Mouse (Mus musculus): ENCODE results near the gene Gins1. TPM values are rescaled to one million over a fixed set of nuclear protein-coding genes. Genes with fewer than 3 reads are reported as not detected.

The Gins1 gene
- polyA plus RNA-seq, 1 experiment from 2014 or later = 42.5 TPM

- WGBS = 87% methylated on average over 3 of the region's 3 CpGs
- Histone ChIP-seq H3K27me3 (replicated peaks; ENCODE audit: control insufficient read depth, insufficient read depth, low read length) (no peaks in the 10 kb centered on the region), H3K4me1 (replicated peaks; ENCODE audit: control insufficient read depth, insufficient read depth, low read length) (no peaks in the 10 kb centered on the region), H3K36me3 (ENCODE audit: control insufficient read depth, insufficient read depth, low read length) (peaks cover 39% of the 10 kb centered on the region; the same call in 1 of the 2 replicates), H3K4me2 (ENCODE audit: low read length) (no peak overlapping the region), H3K27ac (ENCODE audit: low read depth) (no peak overlapping the region), H3K9me3 (ENCODE audit: control insufficient read depth, low read length) (no peaks in the 10 kb centered on the region), H3K4me3 (ENCODE audit: low read depth, low read length) (no peak overlapping the region), H3K9ac (ENCODE audit: low read length) (no peak overlapping the region)
- DNase-seq (ENCODE audit: low spot score) (no peak), ATAC-seq (replicated peaks; ENCODE audit: low FRiP score, low TSS enrichment, low read depth) (no peak)
Measured at GRCm38 (mm10) chr2:150920543-150920942, 15.3 kb downstream of the Gins1 start.

- Histone ChIP-seq H3K9me3 (ENCODE audit: control insufficient read depth, low read length) (no peaks in the 10 kb centered on the region), H3K4me3 (ENCODE audit: low read depth, low read length) (no peak overlapping the region), H3K4me1 (replicated peaks; ENCODE audit: control insufficient read depth, insufficient read depth, low read length) (no peaks in the 10 kb centered on the region), H3K4me2 (ENCODE audit: low read length) (no peak overlapping the region), H3K27ac (ENCODE audit: low read depth) (no peak overlapping the region), H3K9ac (ENCODE audit: low read length) (no peak overlapping the region), H3K36me3 (ENCODE audit: control insufficient read depth, insufficient read depth, low read length) (peaks cover 40% of the 10 kb centered on the region), H3K27me3 (replicated peaks; ENCODE audit: control insufficient read depth, insufficient read depth, low read length) (no peaks in the 10 kb centered on the region)
- no peak for DNase-seq (ENCODE audit: low spot score)
- 90% methylated on average over 6 of the region's 6 CpGs for WGBS
- ATAC-seq (replicated peaks; ENCODE audit: low FRiP score, low TSS enrichment, low read depth) = no peak
Measured at GRCm38 (mm10) chr2:150921697-150922096, 16.5 kb downstream of the Gins1 start.

GRCm38 (mm10) chr2:150922165-150922564 is 17.0 kb downstream of the Gins1 start:
- H3K27ac ChIP-seq (ENCODE audit: low read depth) = no peak overlapping the region
- H3K4me1 ChIP-seq (replicated peaks; ENCODE audit: control insufficient read depth, insufficient read depth, low read length) = no peaks in the 10 kb centered on the region
- H3K4me2 ChIP-seq (ENCODE audit: low read length) = no peak overlapping the region
- H3K36me3 ChIP-seq (ENCODE audit: control insufficient read depth, insufficient read depth, low read length) = peaks cover 40% of the 10 kb centered on the region
- DNase-seq (ENCODE audit: low spot score) (no peak), ATAC-seq (replicated peaks; ENCODE audit: low FRiP score, low TSS enrichment, low read depth) (no peak)
- no peak overlapping the region for H3K4me3 ChIP-seq (ENCODE audit: low read depth, low read length)
- no peak overlapping the region for H3K9ac ChIP-seq (ENCODE audit: low read length)
- WGBS = 78% methylated on average over 4 of the region's 4 CpGs
- no peaks in the 10 kb centered on the region for H3K9me3 ChIP-seq (ENCODE audit: control insufficient read depth, low read length)
- H3K27me3 ChIP-seq (replicated peaks; ENCODE audit: control insufficient read depth, insufficient read depth, low read length) = no peaks in the 10 kb centered on the region

GRCm38 (mm10) chr2:150923026-150923425 is 17.8 kb downstream of the Gins1 start:
- no peaks in the 10 kb centered on the region for H3K27me3 ChIP-seq (replicated peaks; ENCODE audit: control insufficient read depth, insufficient read depth, low read length)
- no peak overlapping the region for H3K4me2 ChIP-seq (ENCODE audit: low read length)
- no peak overlapping the region for H3K27ac ChIP-seq (ENCODE audit: low read depth)
- 90% methylated on average over 3 of the region's 3 CpGs for WGBS
- ATAC-seq (replicated peaks; ENCODE audit: low FRiP score, low TSS enrichment, low read depth) = no peak
- H3K4me1 ChIP-seq (replicated peaks; ENCODE audit: control insufficient read depth, insufficient read depth, low read length) = no peaks in the 10 kb centered on the region
- no peaks in the 10 kb centered on the region for H3K9me3 ChIP-seq (ENCODE audit: control insufficient read depth, low read length)
- DNase-seq (ENCODE audit: low spot score) = no peak
- no peak overlapping the region for H3K9ac ChIP-seq (ENCODE audit: low read length)
- H3K36me3 ChIP-seq (ENCODE audit: control insufficient read depth, insufficient read depth, low read length) = peaks cover 46% of the 10 kb centered on the region
- no peak overlapping the region for H3K4me3 ChIP-seq (ENCODE audit: low read depth, low read length)

- DNase-seq (ENCODE audit: low spot score) (no peak), ATAC-seq (replicated peaks; ENCODE audit: low FRiP score, low TSS enrichment, low read depth) (no peak)
- Histone ChIP-seq H3K27ac (ENCODE audit: low read depth) (no peak overlapping the region), H3K9me3 (ENCODE audit: control insufficient read depth, low read length) (no peaks in the 10 kb centered on the region), H3K9ac (ENCODE audit: low read length) (no peak overlapping the region), H3K4me2 (ENCODE audit: low read length) (no peak overlapping the region), H3K36me3 (ENCODE audit: control insufficient read depth, insufficient read depth, low read length) (peaks cover 42% of the 10 kb centered on the region), H3K27me3 (replicated peaks; ENCODE audit: control insufficient read depth, insufficient read depth, low read length) (no peaks in the 10 kb centered on the region), H3K4me1 (replicated peaks; ENCODE audit: control insufficient read depth, insufficient read depth, low read length) (no peaks in the 10 kb centered on the region), H3K4me3 (ENCODE audit: low read depth, low read length) (no peak overlapping the region)
- WGBS = 80% methylated on average over 7 of the region's 7 CpGs
Measured at GRCm38 (mm10) chr2:150923505-150923904, 18.3 kb downstream of the Gins1 start.

- ATAC-seq (replicated peaks; ENCODE audit: low FRiP score, low TSS enrichment, low read depth) = no peak
- Histone ChIP-seq H3K27me3 (replicated peaks; ENCODE audit: control insufficient read depth, insufficient read depth, low read length) (no peaks in the 10 kb centered on the region), H3K4me3 (ENCODE audit: low read depth, low read length) (no peak overlapping the region), H3K36me3 (ENCODE audit: control insufficient read depth, insufficient read depth, low read length) (peaks cover 56% of the 10 kb centered on the region), H3K4me1 (replicated peaks; ENCODE audit: control insufficient read depth, insufficient read depth, low read length) (no peaks in the 10 kb centered on the region), H3K9ac (ENCODE audit: low read length) (no peak overlapping the region), H3K4me2 (ENCODE audit: low read length) (no peak overlapping the region), H3K9me3 (ENCODE audit: control insufficient read depth, low read length) (no peaks in the 10 kb centered on the region), H3K27ac (ENCODE audit: low read depth) (no peak overlapping the region)
- no peak for DNase-seq (ENCODE audit: low spot score)
- WGBS = 85% methylated on average over 11 of the region's 11 CpGs
Measured at GRCm38 (mm10) chr2:150927038-150927720, 22.0 kb downstream of the Gins1 start.

- Histone ChIP-seq H3K27me3 (replicated peaks; ENCODE audit: control insufficient read depth, insufficient read depth, low read length) (no peaks in the 10 kb centered on the region), H3K4me2 (ENCODE audit: low read length) (no peak overlapping the region), H3K4me1 (replicated peaks; ENCODE audit: control insufficient read depth, insufficient read depth, low read length) (no peaks in the 10 kb centered on the region), H3K36me3 (ENCODE audit: control insufficient read depth, insufficient read depth, low read length) (peaks cover 61% of the 10 kb centered on the region), H3K27ac (ENCODE audit: low read depth) (no peak overlapping the region), H3K9ac (ENCODE audit: low read length) (no peak overlapping the region), H3K4me3 (ENCODE audit: low read depth, low read length) (no peak overlapping the region), H3K9me3 (ENCODE audit: control insufficient read depth, low read length) (no peaks in the 10 kb centered on the region)
- ATAC-seq (replicated peaks; ENCODE audit: low FRiP score, low TSS enrichment, low read depth) (no peak), DNase-seq (ENCODE audit: low spot score) (no peak)
- WGBS = 82% methylated on average over 6 of the region's 6 CpGs
Measured at GRCm38 (mm10) chr2:150929156-150929555, 24.0 kb downstream of the Gins1 start.

- no peak overlapping the region for H3K4me2 ChIP-seq (ENCODE audit: low read length)
- H3K27me3 ChIP-seq (replicated peaks; ENCODE audit: control insufficient read depth, insufficient read depth, low read length) = no peaks in the 10 kb centered on the region
- no peak overlapping the region for H3K27ac ChIP-seq (ENCODE audit: low read depth)
- 68% methylated on average over 3 of the region's 3 CpGs for WGBS
- no peak overlapping the region for H3K4me3 ChIP-seq (ENCODE audit: low read depth, low read length)
- H3K9ac ChIP-seq (ENCODE audit: low read length) = no peak overlapping the region
- no peaks in the 10 kb centered on the region for H3K4me1 ChIP-seq (replicated peaks; ENCODE audit: control insufficient read depth, insufficient read depth, low read length)
- no peak for DNase-seq (ENCODE audit: low spot score)
- peaks cover 69% of the 10 kb centered on the region for H3K36me3 ChIP-seq (ENCODE audit: control insufficient read depth, insufficient read depth, low read length)
- no peaks in the 10 kb centered on the region for H3K9me3 ChIP-seq (ENCODE audit: control insufficient read depth, low read length)
- ATAC-seq (replicated peaks; ENCODE audit: low FRiP score, low TSS enrichment, low read depth) = no peak
Measured at GRCm38 (mm10) chr2:150930806-150931205, 25.6 kb downstream of the Gins1 start.

- WGBS = 85% methylated on average over 19 of the region's 19 CpGs
- no peak overlapping the region for H3K4me3 ChIP-seq (ENCODE audit: low read depth, low read length)
- H3K27ac ChIP-seq (ENCODE audit: low read depth) = no peak overlapping the region
- H3K9ac ChIP-seq (ENCODE audit: low read length) = no peak overlapping the region
- DNase-seq (ENCODE audit: low spot score) (no peak), ATAC-seq (replicated peaks; ENCODE audit: low FRiP score, low TSS enrichment, low read depth) (no peak)
- no peaks in the 10 kb centered on the region for H3K27me3 ChIP-seq (replicated peaks; ENCODE audit: control insufficient read depth, insufficient read depth, low read length)
- no peaks in the 10 kb centered on the region for H3K9me3 ChIP-seq (ENCODE audit: control insufficient read depth, low read length)
- peaks cover 72% of the 10 kb centered on the region for H3K36me3 ChIP-seq (ENCODE audit: control insufficient read depth, insufficient read depth, low read length)
- no peaks in the 10 kb centered on the region for H3K4me1 ChIP-seq (replicated peaks; ENCODE audit: control insufficient read depth, insufficient read depth, low read length)
- H3K4me2 ChIP-seq (ENCODE audit: low read length) = no peak overlapping the region
Measured at GRCm38 (mm10) chr2:150933482-150933881, 28.3 kb downstream of the Gins1 start.

Measured in intestine, embryonic 14.5 days (tissue).